Mouse (Mus musculus): Measurements from ENCODE around the gene Adh1.

Gene Adh1

DNA sequence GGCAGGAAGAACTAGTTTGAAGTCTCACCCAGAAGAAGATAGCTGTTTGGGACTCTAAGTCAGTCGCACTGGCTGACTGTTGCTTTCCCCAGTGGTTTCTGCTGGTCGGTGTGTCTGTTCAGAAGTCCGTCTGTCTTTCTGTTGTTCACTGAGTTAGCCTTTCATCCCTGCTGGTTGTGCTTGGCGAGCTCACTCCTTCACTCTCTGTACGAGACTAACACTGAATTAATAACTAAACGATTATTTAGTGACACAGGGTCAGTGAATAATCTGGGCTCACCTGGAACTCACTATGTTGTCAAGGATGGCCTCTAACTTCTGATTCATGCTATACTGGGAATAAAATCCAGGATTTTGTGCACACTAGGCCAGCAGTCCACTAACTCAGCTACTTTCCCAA, 21.3 kb upstream of the Adh1 start:
- intact Hi-C loops (cut with DNase I), result no loop called here

GRCm38 (mm10) chr3:138240411-138240810, 20.4 kb upstream of the Adh1 start:
- intact Hi-C loops (cut with DNase I), result loop anchor here (5.0 kb wide), 1 partner anchor 37 kb away; no protein-coding TSS in a partner anchor

DNA sequence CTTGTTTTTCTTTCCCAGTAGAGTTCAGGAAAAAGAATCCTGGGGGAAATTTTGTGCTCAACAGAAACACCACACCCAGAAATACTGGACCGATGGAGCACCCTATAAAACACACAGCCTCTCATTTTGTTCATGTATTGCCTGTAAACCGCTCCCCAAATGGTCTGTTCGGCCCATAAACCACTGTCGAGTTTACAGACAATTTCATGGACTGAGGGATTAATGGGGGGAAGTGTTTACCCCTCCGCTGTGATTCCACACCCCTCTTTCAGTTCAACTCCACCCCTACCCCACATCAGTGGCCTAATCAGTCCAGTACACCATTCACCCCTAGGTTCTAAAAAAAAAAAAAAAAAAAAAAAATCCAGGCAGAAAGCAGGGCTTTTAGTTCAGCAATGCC, 19.8 kb upstream of the Adh1 start:
- intact Hi-C loops (cut with DNase I), result loop anchor here (5.0 kb wide), 1 partner anchor 36 kb away; no protein-coding TSS in a partner anchor

GRCm38 (mm10) chr3:138241371-138241770, 19.4 kb upstream of the Adh1 start:
- intact Hi-C loops (cut with DNase I), result loop anchor here (5.0 kb wide), 1 partner anchor 36 kb away; no protein-coding TSS in a partner anchor

DNA sequence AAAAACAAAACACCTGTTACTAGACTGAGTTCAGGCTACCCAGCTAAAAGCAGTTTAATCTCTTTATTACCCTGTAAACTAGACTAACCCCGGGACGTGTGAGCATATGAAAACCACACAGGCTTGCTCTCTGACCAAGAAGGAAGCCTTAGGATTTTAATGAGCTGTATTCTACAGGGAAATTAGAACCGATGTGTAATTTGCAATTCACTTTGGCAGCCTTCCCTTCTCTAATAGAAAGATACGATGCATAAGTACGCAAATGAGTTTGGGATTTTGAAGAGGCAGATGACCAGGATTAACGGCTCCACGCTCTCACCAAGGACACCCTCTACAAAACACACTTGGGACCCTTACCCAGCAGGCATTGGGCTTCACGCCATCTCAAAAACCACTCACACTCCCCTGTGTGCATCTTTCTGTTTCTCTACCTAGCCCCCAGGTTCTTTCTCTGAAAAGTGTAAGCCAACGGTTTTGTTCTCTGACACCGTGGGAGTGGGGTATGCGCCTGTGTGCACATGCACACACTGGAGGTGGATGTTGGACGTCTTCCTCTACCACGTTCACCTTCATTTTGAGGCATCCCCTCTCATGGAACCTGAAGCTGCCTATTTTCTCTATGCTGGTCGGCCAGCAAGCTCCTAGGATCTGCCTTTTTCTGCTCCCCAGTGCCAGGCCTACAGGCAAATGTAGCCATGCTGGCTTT, 18.6 kb upstream of the Adh1 start:
- intact Hi-C loops (cut with DNase I), result loop anchor here (5.0 kb wide), 1 partner anchor 35 kb away; no protein-coding TSS in a partner anchor

- intact Hi-C loops (cut with DNase I), result loop anchor here (5.0 kb wide), 1 partner anchor 34 kb away; no protein-coding TSS in a partner anchor
Measured at GRCm38 (mm10) chr3:138242933-138243332, 17.9 kb upstream of the Adh1 start.

- intact Hi-C loops (cut with DNase I), result loop anchor here (5.0 kb wide), 1 partner anchor 33 kb away; no protein-coding TSS in a partner anchor
Measured at GRCm38 (mm10) chr3:138244338-138244874, 16.4 kb upstream of the Adh1 start.

- intact Hi-C loops (cut with DNase I), result no loop called here
Measured at GRCm38 (mm10) chr3:138246511-138247020, 14.2 kb upstream of the Adh1 start.

DNA sequence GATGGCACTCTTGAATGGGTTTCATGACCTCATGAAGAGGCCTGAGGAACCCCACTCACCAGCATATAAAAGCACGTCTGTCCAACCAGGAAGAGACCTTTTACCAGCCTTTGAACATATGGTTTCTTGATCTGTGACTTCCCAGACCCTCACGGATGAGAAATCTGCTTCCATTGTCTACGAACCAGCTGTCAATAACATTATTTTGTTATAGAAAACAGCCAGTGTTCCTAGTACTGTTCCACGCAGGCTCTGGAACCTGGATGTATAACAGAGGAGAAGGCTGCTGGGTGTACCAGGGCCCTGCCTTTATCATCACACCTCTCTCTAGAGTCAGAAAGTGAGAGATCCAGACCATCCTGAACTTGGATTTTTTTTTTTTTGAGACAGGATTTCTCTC, 13.6 kb upstream of the Adh1 start:
- intact Hi-C loops (cut with DNase I), result no loop called here

DNA sequence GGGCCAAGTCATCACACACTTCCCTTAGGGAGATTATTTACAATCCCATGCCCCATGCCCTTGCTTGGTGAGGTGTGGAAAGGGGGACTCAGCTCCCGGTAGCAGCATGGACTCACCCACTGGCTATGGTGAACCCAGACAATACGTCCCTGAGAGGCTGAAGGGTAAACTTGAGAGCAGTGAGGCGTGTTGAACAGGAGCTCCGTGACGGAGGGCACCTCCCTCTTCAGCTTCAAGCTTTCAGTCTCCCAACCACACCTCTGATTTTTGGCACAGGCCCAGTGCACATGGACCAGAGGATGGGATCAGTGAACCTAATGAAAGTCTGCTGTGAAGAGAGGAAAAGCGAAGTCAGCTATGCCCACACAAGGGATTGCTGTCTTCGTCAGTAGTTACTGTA, 12.8 kb upstream of the Adh1 start:
- intact Hi-C loops (cut with DNase I), result no loop called here

DNA sequence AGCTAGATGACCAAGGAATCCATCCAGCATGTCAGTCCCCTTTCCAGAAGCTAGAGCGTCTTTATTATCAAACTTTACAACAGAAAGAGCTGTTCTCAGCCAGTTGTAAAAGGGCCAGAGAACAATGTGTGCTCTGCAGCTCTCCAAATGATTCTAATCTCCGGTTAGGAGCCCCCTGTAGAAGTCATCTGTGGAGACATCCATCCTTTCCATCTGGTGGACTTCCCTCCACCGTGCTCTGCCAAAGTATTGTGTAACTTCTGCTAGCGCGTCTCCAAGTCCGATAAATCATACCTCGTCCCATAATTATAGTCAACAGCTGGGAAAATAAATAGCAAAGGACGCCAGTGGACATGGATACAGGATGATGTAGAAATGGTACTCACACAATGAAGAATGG, 12.0 kb upstream of the Adh1 start:
- intact Hi-C loops (cut with DNase I), result no loop called here

GRCm38 (mm10) chr3:138251156-138251555, 9.6 kb upstream of the Adh1 start:
- intact Hi-C loops (cut with DNase I), result no loop called here

DNA sequence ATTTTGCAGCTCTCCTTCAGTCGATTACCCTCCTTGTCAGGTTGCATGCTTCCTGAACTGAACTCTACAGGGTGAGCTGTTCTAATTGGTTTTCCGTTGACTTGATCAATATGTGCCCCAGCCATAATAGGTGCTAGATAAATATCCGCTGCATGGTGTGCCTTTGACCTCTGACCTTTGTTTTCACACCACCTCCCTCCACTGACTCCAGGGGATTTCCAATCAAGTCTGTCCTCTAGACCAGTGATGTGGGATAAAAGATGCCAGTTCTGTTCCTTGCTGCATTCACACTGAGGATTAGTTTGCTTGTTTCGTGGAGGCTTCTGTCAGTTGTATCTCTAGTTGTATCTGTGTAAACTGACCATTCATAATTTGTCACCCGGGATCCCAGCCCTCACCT, 6.6 kb upstream of the Adh1 start:
- intact Hi-C loops (cut with DNase I), result no loop called here

GRCm38 (mm10) chr3:138255366-138255765, 5.4 kb upstream of the Adh1 start:
- intact Hi-C loops (cut with DNase I), result no loop called here

DNA sequence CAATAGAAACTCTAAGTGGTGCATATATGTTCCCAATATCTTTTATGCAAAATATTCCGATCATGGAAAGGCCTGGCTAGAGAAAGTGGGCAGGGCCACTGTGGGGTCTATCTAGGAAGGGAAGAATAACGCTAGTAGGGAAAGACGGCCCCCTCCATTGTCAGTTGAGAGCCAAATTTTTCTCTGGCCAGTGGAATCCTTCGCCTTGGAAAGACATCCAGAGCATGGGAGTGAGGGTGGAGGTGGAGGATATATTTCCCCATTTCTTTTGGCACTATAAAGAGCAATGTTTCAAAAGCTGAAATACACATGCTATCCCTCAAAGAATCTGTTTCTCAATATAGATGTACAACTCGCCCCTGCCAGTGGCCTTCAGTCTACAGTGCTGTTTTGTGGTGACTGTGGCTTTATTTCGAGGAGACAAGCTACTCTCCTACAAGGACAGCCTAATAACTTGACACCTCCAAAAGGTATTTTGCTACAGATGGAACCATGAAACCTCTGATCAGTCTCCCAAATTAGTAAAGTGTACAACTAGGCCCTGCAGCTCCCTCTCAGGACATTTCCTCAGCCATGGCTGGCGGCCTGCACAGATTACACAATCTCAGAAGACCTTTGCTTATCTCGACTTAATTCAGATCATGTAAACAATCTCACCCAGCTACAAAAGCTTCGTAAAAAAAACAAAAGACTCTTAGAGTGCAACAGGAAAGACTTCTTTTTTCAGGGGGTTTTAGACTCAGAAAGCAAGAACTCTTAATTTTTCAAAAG, 4.8 kb upstream of the Adh1 start:
- intact Hi-C loops (cut with DNase I), result no loop called here

- intact Hi-C loops (cut with DNase I), result loop anchor here (5.0 kb wide), 1 partner anchor 35 kb away; no protein-coding TSS in a partner anchor
Measured at GRCm38 (mm10) chr3:138262568-138262967, 1.8 kb downstream of the Adh1 start.

GRCm38 (mm10) chr3:138263154-138263930, 2.6 kb downstream of the Adh1 start:
- intact Hi-C loops (cut with DNase I), result loop anchor here (5.0 kb wide), 1 partner anchor 36 kb away; no protein-coding TSS in a partner anchor

GRCm38 (mm10) chr3:138264648-138265047, 3.9 kb downstream of the Adh1 start:
- intact Hi-C loops (cut with DNase I), result loop anchor here (5.0 kb wide), 1 partner anchor 37 kb away; no protein-coding TSS in a partner anchor

- intact Hi-C loops (cut with DNase I), result no loop called here
Measured at GRCm38 (mm10) chr3:138270507-138270906, 9.7 kb downstream of the Adh1 start.

GRCm38 (mm10) chr3:138271297-138271696, 10.5 kb downstream of the Adh1 start:
- intact Hi-C loops (cut with DNase I), result no loop called here

- intact Hi-C loops (cut with DNase I), result no loop called here
Measured at GRCm38 (mm10) chr3:138273080-138273479, 12.3 kb downstream of the Adh1 start.
